Mouse (Mus musculus) c-Kit-positive CD71-positive TER-119-negative erythroid progenitor cells, embryonic 14.5 days (primary cell): ENCODE measurements around the gene Rwdd4a.

ENCODE experiments used
- DNase-seq: peaks from one replicate; pipeline ENCODE4 v3.0.0-alpha.2; 2013; ENCODE audit warnings: low read depth

Rwdd4a gene

GRCm38 (mm10) chr8:47533344-47534125 is at the start of gene Rwdd4a, which contains the start of gene Trappc11:
TSS of gene Rwdd4a (plus strand) at chr8:47533664.
TSS of gene Trappc11 (minus strand) at chr8:47533470.
- DNase-seq = peak; percentile 96

GRCm38 (mm10) chr8:47487231-47487630 is 46.2 kb upstream of the Rwdd4a start:
- no peak for DNase-seq

GRCm38 (mm10) chr8:47493106-47493505 is 40.4 kb upstream of the Rwdd4a start:
- DNase-seq = no peak

GRCm38 (mm10) chr8:47494602-47495153 is 38.8 kb upstream of the Rwdd4a start:
- DNase-seq = no peak

GRCm38 (mm10) chr8:47495428-47495827 is 38.0 kb upstream of the Rwdd4a start:
- DNase-seq = no peak

- no peak for DNase-seq
These were observed 31.5 kb upstream of the Rwdd4a start for GRCm38 (mm10) chr8:47501994-47502393.

- DNase-seq = no peak
These were observed 30.9 kb upstream of the Rwdd4a start for GRCm38 (mm10) chr8:47502546-47502945.

GRCm38 (mm10) chr8:47505431-47505830 is 28.0 kb upstream of the Rwdd4a start:
- DNase-seq = no peak

GRCm38 (mm10) chr8:47510930-47511329 is 22.5 kb upstream of the Rwdd4a start:
- no peak for DNase-seq

GRCm38 (mm10) chr8:47513601-47514000 is 19.9 kb upstream of the Rwdd4a start:
- no peak for DNase-seq

GRCm38 (mm10) chr8:47528094-47528493 is 5.4 kb upstream of the Rwdd4a start:
- DNase-seq = no peak

GRCm38 (mm10) chr8:47538323-47538722 is 4.9 kb downstream of the Rwdd4a start:
- no peak for DNase-seq

- DNase-seq = no peak
These were observed 9.3 kb downstream of the Rwdd4a start for GRCm38 (mm10) chr8:47542746-47543145.

GRCm38 (mm10) chr8:47544094-47544493 is 10.6 kb downstream of the Rwdd4a start:
- no peak for DNase-seq

- DNase-seq = no peak
These were observed 13.6 kb downstream of the Rwdd4a start for GRCm38 (mm10) chr8:47547102-47547501.

- no peak for DNase-seq
These were observed 20.1 kb downstream of the Rwdd4a start for GRCm38 (mm10) chr8:47553613-47554012.

GRCm38 (mm10) chr8:47556446-47556845 is 23.0 kb downstream of the Rwdd4a start:
- no peak for DNase-seq

- DNase-seq = no peak
These were observed 24.8 kb downstream of the Rwdd4a start for GRCm38 (mm10) chr8:47558274-47558673.

GRCm38 (mm10) chr8:47560801-47561200 is 27.3 kb downstream of the Rwdd4a start:
- DNase-seq = no peak

- DNase-seq = no peak
These were observed 33.1 kb downstream of the Rwdd4a start for GRCm38 (mm10) chr8:47566551-47566950.

GRCm38 (mm10) chr8:47568098-47568497 is 34.6 kb downstream of the Rwdd4a start:
- DNase-seq = no peak

- DNase-seq = no peak
These were observed 36.7 kb downstream of the Rwdd4a start for GRCm38 (mm10) chr8:47570161-47570560.

GRCm38 (mm10) chr8:47573482-47573881 is 40.0 kb downstream of the Rwdd4a start:
- no peak for DNase-seq

GRCm38 (mm10) chr8:47581454-47581853 is 48.0 kb downstream of the Rwdd4a start:
- no peak for DNase-seq
